Mouse (Mus musculus) left cerebral cortex, postnatal 4 days (tissue): ENCODE measurements around the gene Jpt2. TPM values are rescaled to one million over a fixed set of nuclear protein-coding genes. Genes with fewer than 3 reads are reported as not detected.
"Not testable (repeated sequence)": the region's sequence is repeated elsewhere in the genome, so short reads cannot be mapped to it uniquely, and the experiment has no call there.

Experiments
- DNase-seq: peaks from one replicate; pipeline ENCODE4 v3.0.0-alpha.2; 2022
- intact Hi-C: fragments of 180-260 bp; cut with DNase I; formaldehyde crosslinking; loops from one replicate; pipeline ENCODE4 v1.15.1; 2025
- total RNA-seq, 2 experiments: library from RNA; stranded (reverse); gene quantifications; 2 replicates each; pipeline ENCODE4 v1.2.3; 2021

Gene Jpt2
- total RNA-seq = 10 to 100 TPM; 31.5 to 37.2 TPM

DNA sequence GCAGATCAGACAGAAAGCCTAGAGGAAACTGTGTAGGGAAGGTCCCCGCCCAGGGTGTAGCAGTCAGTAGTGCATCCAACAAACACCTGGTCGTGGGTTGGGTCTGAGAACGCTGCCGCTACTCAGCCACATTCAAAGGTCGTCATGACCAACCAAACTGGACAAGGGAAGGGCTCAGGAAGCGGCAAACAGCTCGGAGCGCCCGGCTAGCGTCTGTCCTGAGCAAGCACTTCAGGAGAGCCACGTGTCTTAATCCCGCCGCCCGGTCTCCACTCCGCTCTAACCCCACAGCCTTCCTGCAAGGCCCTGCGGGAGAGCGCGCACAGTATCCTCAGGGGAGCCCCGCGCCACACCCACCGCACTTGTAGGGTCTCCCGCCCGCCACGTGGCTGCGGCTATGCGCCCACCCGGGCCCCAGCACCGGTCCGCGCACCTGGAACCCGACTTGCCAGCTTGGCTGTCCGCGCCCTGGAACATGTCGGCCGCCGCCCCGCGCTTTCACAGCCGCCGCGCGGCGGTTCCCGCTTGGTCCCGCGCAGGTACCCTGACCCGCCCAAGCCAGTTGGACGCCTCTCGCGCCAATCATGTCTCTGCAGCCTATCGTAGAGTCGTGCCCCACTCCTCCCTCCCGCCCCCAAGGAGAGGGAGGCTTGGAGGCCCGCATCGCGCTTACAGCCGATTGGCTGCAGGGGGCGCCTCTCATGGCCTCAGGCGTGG is at the start of gene Jpt2:
Gene Jpt2, minus strand, starts transcription at position 555 of the 717 bp plus-strand sequence.
- peak; percentile 100 for DNase-seq
- intact Hi-C loops = no loop called here

DNA sequence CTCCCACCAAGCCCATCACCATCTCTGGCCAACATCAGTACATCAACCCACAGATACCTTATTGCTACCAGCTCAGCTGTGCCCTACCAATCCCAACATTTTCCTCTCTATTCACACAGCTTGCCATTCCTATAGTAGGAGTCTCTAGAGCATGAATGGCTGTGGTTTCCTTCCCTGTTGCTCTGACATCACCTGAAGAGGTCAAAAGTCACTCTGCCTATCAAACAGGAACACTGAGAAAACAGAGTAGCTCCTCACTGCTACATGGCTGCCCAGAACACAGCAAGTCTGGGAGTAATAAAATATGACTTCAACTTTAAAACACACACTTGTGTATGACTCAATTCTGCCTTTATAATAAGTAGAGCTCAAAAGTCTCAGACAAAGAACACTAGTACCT is 47.0 kb upstream of the Jpt2 start:
- intact Hi-C loops = no loop called here
- DNase-seq = no peak

DNA sequence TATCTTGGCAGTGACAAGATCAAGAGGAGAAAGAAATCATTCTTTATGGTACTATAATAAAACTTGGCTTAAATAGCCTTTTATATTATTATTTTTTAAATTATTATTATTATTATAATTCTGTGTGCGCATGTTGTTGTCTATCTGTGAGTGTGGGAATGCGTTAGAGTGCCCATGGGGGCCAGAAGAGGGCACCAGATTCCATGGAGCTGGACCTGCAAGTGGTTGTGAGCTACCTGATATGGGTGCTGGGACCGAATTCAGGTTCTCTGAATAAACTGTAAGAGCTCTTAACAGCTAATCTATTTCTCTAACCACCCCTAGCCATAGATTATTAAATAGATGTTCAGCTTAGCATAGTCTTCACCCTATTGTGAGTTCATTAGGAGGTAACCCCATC is 44.6 kb upstream of the Jpt2 start:
- intact Hi-C loops = no loop called here
- no peak for DNase-seq

DNA sequence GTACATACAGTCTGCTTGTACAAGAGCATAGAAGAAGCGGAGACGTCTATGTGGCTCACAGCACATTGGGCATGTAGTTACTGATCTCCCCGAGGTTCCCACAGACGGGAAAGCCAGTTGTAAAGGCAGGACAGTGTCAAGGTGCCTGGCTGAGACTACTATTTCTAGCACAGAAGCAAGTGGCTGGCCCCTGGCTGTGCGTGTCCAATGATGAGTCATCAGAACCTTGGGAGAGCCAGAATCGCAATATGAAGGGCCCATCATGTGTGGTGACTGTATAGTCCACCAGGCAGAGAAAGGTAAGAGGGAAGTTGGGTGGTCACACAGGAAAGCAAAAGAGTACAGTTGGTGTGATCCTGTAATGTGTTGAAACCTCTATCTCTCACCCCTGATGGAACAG is 34.2 kb upstream of the Jpt2 start:
- no peak for DNase-seq
- intact Hi-C loops = no loop called here

DNA sequence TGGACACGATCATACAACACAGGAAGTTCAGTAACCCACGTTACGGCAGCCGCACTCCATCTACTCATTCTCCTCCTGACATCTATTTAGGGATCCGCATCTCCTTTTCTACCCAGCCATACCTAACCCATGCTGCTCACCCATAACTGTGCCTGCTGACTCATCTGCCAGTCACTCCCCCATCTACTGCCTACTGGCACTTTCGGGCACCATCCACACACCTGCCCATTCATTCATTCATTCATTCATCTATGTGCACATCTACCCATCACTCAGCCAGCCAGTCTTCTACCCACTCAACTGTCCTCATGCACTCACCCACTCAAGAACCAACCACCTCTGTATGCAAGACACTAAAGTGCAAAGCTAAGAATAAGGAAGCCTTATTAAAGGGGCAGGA is 26.7 kb upstream of the Jpt2 start:
- DNase-seq = no peak
- intact Hi-C loops = no loop called here

DNA sequence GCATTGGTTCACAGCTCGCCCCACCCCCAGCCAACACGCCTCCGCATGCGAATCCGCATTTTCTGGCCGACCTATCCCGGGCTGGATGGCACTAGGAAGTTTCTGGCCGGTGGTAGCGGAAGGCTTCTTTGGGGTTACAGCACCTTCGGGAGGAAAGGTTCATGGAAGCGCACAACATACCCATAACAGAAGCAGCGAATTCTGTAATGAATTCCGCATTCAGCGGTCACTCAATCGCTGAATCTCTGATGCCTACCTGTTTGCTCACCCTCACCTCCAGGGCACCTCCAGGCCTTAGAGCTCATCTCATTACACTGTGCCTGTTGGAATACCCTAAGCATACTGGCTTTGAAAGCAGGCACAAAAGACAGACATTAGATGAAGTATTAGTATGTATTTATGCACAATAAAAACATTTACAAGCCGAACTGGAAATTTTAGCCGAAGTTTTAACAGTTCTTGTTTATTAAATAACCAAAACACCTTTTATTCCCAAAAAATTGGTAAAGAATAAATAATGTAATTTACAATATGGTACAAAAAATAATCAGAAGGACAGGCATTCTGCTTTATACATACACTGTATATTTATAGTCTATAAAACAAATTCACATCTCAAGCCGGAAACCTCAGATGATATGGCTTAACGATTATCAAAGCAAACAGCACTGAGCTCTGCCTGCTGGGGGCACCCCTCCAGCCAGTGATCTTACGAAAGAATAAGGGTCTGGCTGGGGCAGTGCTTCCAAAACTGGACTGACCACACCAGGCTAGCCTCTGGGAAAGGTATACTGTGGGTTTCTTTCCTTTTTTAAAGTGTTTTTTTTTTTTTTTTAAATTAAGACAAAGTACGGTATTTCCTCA is 595 bp upstream of the Jpt2 start:
- DNase-seq = no peak
- intact Hi-C loops = no loop called here

- DNase-seq = no peak
- intact Hi-C loops = no loop called here
Measured at GRCm38 (mm10) chr17:24959371-24959770, 1.1 kb downstream of the Jpt2 start.

GRCm38 (mm10) chr17:24953291-24953690 is 7.2 kb downstream of the Jpt2 start:
- no peak for DNase-seq
- intact Hi-C loops = no loop called here

DNA sequence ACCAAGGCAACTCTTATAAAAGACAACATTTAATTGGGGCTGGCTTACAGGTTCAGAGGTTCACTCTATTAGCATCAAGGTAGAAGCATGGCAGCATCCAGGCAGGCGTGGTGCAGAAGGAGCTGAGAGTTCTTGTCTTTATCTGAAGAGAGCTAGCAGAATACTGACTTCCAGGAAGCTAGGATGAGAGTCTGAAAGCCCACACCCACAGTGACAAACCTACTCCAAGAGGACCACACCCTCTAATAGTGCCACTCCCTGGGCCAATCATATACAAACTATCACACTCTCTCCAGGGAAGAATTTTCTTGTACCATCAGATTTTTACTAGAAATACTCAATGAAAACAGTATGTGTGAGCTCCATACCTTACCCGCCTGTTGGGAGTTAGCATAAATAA is 9.8 kb downstream of the Jpt2 start:
- intact Hi-C loops = no loop called here
- DNase-seq = no peak

DNA sequence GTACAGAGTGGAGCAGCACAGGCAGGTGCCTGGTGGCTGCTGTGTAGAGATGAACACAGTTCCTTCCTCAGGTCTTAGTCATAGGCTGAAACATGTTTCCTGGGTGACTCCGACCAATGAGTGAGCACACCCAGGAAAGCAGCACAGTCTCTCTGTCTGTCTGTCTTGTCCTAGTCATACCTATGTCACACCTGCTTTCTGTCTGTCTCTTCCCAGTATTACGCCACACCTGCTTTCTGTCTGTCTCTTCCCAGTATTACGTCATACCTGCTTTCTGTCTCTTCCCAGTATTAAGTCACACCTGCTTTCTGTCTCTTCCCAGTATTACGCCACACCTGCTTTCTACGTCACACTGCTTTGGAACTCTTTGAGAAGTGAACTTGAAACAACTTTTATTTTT is 12.3 kb downstream of the Jpt2 start:
- intact Hi-C loops = no loop called here
- no peak for DNase-seq

DNA sequence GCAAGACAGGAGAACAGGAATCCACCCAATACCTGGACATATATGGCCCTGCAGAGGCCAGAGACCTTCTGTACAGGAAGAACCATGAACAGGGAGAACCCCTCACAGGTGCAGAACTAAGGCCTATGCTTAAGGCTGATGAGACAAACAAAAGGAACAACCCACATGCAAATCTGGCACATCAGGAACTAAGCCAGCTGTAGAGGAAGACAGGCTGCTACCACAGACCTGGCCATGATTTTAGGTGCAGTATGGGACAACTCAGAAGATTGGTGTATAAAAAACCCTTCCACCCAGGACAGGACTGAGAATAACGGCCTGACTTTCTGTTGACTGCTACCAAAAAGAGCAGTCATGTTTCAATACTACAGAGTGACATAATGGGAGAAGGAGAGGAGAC is 16.9 kb downstream of the Jpt2 start:
- intact Hi-C loops, DNase-seq: not testable (repeated sequence)

- no peak for DNase-seq
- intact Hi-C loops = no loop called here
Measured at GRCm38 (mm10) chr17:24943036-24943435, 17.5 kb downstream of the Jpt2 start.

GRCm38 (mm10) chr17:24942453-24942852 is 18.0 kb downstream of the Jpt2 start:
- intact Hi-C loops = not testable (repeated sequence)
- peak; percentile 43 for DNase-seq

GRCm38 (mm10) chr17:24937266-24937665 is 23.2 kb downstream of the Jpt2 start:
- no peak for DNase-seq
- intact Hi-C loops = no loop called here

- peak; percentile 95 for DNase-seq
- intact Hi-C loops = no loop called here
Measured at GRCm38 (mm10) chr17:24936259-24937237, 23.9 kb downstream of the Jpt2 start, which contains the start of gene Mapk8ip3. Gene Mapk8ip3 (minus strand): TSS chr17:24936977.

DNA sequence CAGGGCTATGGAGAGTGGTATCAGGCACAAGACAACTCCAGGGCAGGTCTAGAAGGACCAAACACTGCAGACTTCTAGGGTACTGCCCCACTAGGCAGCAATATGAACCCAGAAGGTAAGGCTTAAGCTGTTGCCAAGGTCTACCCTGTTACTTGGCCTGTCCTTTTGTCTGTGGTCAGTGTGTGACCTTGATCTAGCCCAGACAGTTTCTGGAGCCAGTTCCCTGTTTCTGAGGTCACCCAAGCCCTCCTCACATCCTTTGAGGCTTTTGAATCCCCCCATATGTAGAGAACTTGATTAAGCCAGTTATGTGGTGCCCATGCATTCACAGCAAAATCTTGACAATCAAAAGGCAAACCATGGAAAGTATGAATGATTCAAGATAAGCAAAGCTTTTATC is 24.8 kb downstream of the Jpt2 start:
- no peak for DNase-seq
- intact Hi-C loops = no loop called here

- DNase-seq = no peak
- intact Hi-C loops = no loop called here
Measured at GRCm38 (mm10) chr17:24934926-24935325, 25.6 kb downstream of the Jpt2 start.

GRCm38 (mm10) chr17:24933163-24933562 is 27.3 kb downstream of the Jpt2 start:
- intact Hi-C loops = no loop called here
- no peak for DNase-seq

GRCm38 (mm10) chr17:24932431-24932830 is 28.1 kb downstream of the Jpt2 start:
- DNase-seq = no peak
- intact Hi-C loops = no loop called here

DNA sequence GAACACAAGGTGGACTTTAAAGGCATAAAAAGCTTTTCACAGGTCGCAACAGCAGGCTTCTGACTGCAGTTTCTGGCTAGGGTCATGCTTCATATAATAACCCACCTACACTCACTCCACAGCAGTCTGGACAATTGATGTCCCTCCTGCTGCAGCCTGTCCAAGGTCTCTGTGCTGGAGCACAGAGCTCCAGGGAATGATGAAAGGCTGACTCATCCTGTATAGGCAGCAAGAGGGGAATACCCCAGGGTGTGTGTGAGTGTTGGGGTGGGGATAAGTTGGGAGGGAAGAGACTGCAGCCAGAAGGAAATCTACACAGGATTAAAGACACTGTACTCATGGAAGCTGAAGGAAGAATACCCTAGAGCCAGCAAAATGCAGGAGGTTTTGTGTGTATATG is 31.0 kb downstream of the Jpt2 start:
- intact Hi-C loops = no loop called here
- no peak for DNase-seq

DNA sequence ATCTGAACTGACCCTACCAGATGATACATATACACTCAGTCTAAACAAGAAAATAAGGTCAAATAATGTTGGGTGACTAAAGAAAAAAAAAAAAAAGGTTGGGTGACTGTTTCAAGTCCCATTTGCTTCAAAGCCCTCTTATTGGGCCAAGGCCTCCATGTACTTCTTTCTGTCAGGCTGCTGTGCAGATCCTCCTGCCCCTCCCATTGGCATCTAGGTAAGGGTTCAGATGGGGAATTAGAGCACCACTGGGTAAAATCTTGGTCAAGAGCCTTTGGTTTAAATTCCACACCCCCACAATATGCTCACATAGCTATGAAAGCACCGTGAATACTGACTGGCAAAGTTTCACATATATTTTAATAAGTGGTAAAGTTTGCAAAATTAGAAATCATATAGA is 37.2 kb downstream of the Jpt2 start:
- no peak for DNase-seq
- intact Hi-C loops = no loop called here
